Mouse (Mus musculus): Measurements from ENCODE around the gene Ssbp3.

- no peak for TF ChIP-seq EP300 (IDR thresholded peaks at IDR 0.05; ENCODE audit: low read depth)
- TF ChIP-seq CTCF (IDR thresholded peaks at IDR 0.05; ENCODE audit: low read depth), result no peak
These were observed 131.8 kb downstream of the Ssbp3 start for GRCm38 (mm10) chr4:107042304-107042703.
